Mouse (Mus musculus) Muller cell, postnatal 12 days (primary cell): Measurements from ENCODE around the gene Nit1.

Experiments
- DNase-seq: peaks from one replicate; pipeline ENCODE4 v3.0.0-alpha.2; 2015; ENCODE audit errors: inconsistent ontology term

The Nit1 gene

GRCm38 (mm10) chr1:171294298-171295062, 51.0 kb downstream of the Nit1 start, which contains the start of gene Ufc1:
Gene Ufc1 (minus strand): TSS chr1:171295024.
- DNase-seq = peak; percentile 85

DNA sequence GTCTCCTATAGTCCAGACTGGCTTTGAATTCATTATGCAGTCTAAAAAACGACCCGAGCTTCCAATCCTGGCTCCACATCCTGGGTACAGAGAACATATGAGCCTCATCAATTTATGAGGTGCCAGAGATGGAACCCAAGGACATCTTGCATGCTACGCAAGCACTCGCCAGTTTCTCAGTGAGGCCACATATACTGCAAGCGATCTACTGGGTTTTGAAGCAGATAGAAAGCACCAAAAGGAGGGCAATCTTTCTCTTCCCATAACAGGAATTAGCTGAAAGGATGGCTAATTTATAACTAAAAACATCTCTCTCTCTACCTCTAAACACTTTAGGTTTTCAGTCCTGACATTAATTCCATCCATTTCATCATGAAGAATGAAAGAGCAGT, 51.5 kb downstream of the Nit1 start:
- DNase-seq = no peak

DNA sequence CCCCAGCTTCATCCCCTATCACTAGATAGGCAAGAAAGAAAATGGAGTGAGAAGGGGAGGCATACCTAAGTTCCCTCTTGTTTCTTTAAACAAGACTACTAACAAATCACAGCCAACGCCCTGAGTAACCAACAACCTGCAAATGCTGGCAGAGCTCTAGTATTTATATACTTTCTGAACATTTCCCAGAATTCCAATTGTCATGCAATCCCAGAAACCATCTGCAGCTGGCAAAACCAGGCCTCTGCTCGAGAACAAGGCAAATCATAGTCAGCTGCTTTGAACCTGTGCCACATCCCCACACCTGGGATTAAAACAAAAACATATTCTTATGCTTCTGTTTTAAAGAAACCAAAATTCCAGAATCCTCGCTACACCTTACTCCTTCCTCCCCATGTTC, 52.1 kb downstream of the Nit1 start:
- DNase-seq = no peak

DNA sequence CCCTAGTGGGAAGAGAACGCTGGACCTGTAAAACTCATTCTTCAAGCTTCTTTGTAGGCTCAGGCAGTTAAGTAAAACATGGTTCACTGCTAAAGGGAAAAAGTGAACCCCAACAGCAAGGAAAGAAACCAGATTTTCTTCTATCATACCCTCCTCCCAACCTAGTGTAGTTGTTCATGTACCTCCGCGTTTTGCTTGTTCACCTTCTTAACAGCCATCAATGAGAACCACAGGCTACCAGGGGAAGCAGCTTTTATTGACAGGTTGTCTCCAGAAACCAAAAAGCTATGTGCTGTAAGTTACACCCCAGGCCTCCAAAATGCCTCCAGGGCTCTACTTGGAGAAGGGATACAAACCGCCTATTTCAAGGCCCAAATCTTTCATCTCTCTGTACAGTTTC, 57.1 kb downstream of the Nit1 start:
- no peak for DNase-seq
